Mouse (Mus musculus): ENCODE results near the gene Tmsb10.

GRCm38 (mm10) chr6:72918510-72919033, 40.0 kb downstream of the Tmsb10 start:
- TF ChIP-seq CTCF (IDR thresholded peaks at IDR 0.05; ENCODE audit: borderline replicate concordance, extremely low read depth, insufficient read depth, insufficient read length) (no peak), POLR2A (IDR thresholded peaks at IDR 0.05; ENCODE audit: borderline replicate concordance, extremely low read depth, insufficient read depth, insufficient read length, poor library complexity, severe bottlenecking) (no peak)
